Mouse (Mus musculus) heart, adult 2 months (tissue): ENCODE measurements around the gene Unk. TPM values are rescaled to one million over a fixed set of nuclear protein-coding genes. Genes with fewer than 3 reads are reported as not detected.

Source experiments
- DNase-seq, 2 experiments: peaks; one replicate each; pipeline ENCODE4 v3.0.0; 2021
- H3K27ac ChIP-seq: fragments of 200-600 bp; 2 replicates; pipeline ENCODE4 v1.8.1; 2022
- H3K27me3 ChIP-seq: fragments of 200-500 bp; 2 replicates; pipeline ENCODE4 v1.6.1; 2012; ENCODE audit warnings: mild to moderate bottlenecking, low read length, inconsistent platforms, mixed read lengths; ENCODE audit not compliant: control insufficient read depth, insufficient read depth
- H3K36me3 ChIP-seq: fragments of 200-500 bp; 2 replicates; pipeline ENCODE4 v1.6.1; 2012; ENCODE audit warnings: low read length, inconsistent platforms; ENCODE audit not compliant: control insufficient read depth, insufficient read depth
- H3K4me1 ChIP-seq: fragments of 200-500 bp; 2 replicates; pipeline ENCODE4 v1.6.1; 2011; ENCODE audit warnings: low read length; ENCODE audit not compliant: control insufficient read depth, insufficient read depth
- H3K4me3 ChIP-seq: fragments of 200-600 bp; 2 replicates; pipeline ENCODE4 v1.8.1; 2022
- H3K79me2 ChIP-seq: fragments of 200-500 bp; replicated peaks from 2 replicates; pipeline ENCODE4 v1.6.1; 2012; ENCODE audit warnings: mild to moderate bottlenecking, inconsistent platforms, low read length, moderate library complexity, mixed read lengths; ENCODE audit not compliant: control insufficient read depth, insufficient read depth
- H3K9ac ChIP-seq: fragments of 200-500 bp; 2 replicates; pipeline ENCODE4 v1.6.1; 2012; ENCODE audit warnings: low read depth, mild to moderate bottlenecking, control low read depth, inconsistent platforms, low read length, mixed read lengths
- CTCF ChIP-seq: fragments of 200-600 bp; IDR thresholded peaks from 2 replicates; pipeline ENCODE4 v1.8.1; 2022; ENCODE audit warnings: antibody characterized with exemption, mild to moderate bottlenecking, moderate library complexity
- EP300 ChIP-seq: fragments of 200-500 bp; IDR thresholded peaks from 2 replicates; pipeline ENCODE4 v1.6.1; 2011; ENCODE audit warnings: low read depth, low read length, control low read depth; ENCODE audit not compliant: insufficient read depth
- POLR2A ChIP-seq: fragments of 200-500 bp; IDR thresholded peaks from 2 replicates; pipeline ENCODE4 v1.6.1; 2011; ENCODE audit warnings: mild to moderate bottlenecking, low read depth, low read length, control low read depth; ENCODE audit not compliant: insufficient read depth
- WGBS: fragments of 180-500 bp; shearing (Covaris S2); methylation state at CpG from one replicate; pipeline ENCODE4 v1.1.7; 2018; 5-methylcytosine and 5-hydroxymethylcytosine counted together
- intact Hi-C: fragments of 180-260 bp; cut with DNase I; formaldehyde crosslinking; loops from one replicate; pipeline ENCODE4 v1.15.1; 2025
- polyA plus RNA-seq: library from polyadenylated mRNA; depleted of rRNA; stranded (reverse); fragments of >200 nt; gene quantifications from 2 replicates; pipeline ENCODE4 v1.2.3, GENCODE M21; 2012
- total RNA-seq, 2 experiments: library from RNA; stranded (reverse); gene quantifications; 2 replicates each; pipeline ENCODE4 v1.2.3; 2021

Unk gene
- total and polyA plus RNA-seq, 3 experiments, result 7.1 to 16.5 (median 7.9) TPM

DNA sequence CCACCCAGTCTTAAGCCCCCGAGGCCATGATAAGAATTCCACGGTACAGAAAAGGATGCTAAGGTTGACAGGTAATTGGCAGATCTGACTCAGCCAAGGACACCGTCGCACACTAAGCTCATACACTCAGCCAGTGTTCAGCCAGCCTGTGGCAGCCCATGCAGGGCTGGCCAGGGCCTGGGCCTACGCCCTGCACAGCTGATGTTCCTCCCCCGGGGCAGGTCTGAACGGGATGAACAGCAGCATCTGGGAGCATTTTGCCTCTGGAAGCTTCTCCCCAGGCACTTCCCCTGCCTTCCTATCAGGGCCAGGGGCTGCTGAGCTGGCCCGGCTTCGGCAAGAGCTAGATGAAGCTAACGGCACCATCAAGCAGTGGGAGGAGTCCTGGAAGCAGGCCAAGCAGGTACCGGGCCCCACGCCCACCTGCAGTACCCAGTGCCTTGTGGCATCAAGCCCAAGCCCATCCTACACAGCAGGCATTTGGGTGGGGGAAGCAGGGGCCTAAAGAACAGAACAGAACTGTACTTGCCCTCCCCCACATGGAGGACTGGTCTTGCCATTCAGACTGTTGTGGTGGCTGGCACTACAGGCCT lies 28.0 kb downstream of the Unk start:
- intact Hi-C loops, result no loop called here
- H3K27ac ChIP-seq, result no peak overlapping the region
- no peak overlapping the region for H3K9ac ChIP-seq
- no peaks in the 10 kb centered on the region; the same call in 1 of the 2 replicates for H3K4me1 ChIP-seq
- no peaks in the 10 kb centered on the region for H3K27me3 ChIP-seq
- H3K79me2 ChIP-seq, result no peaks in the 10 kb centered on the region
- H3K4me3 ChIP-seq, result no peak overlapping the region
- no peak for TF ChIP-seq CTCF
- no peak for TF ChIP-seq EP300
- no peak for TF ChIP-seq POLR2A
- WGBS, result 65% methylated on average over 12 of the region's 12 CpGs
- no peaks in the 10 kb centered on the region for H3K36me3 ChIP-seq
- no peak for DNase-seq

DNA sequence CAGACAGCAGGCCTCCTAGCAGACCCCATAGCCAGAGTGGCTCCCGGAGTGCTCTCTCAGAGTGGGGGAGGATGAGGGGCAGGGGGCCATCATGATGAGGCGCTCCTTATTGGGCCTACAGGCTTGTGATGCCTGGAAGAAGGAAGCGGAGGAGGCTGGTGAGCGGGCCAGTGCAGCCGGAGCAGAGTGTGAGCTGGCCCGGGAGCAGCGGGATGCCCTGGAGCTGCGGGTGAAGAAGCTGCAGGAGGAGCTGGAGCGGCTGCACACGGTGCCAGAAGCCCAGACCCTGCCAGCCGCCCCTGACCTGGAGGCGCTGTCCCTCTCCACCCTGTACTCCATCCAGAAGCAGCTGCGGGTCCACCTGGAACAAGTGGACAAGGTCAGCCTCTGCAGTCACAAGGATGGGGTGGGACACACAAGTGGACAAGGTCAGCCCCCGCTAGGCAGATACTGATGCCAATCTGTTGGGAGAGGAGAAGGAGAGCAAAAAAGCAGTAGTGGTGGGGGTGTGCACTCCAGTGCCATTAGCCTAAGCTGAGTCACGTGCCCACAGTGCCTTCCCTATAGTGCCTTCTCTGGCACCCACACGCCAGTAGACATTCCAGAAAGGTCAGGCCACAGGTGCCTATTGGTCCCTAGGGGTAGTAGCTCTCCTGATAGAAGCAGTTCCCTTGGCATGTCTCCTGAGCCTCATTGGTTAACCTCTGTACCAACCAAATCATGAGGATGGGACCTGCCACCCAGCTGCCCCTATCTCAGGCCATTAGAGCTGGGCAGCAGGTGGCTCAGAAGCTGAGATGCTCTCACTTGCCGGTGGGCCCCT lies 29.0 kb downstream of the Unk start:
- no peaks in the 10 kb centered on the region; the same call in 1 of the 2 replicates for H3K4me1 ChIP-seq

DNA sequence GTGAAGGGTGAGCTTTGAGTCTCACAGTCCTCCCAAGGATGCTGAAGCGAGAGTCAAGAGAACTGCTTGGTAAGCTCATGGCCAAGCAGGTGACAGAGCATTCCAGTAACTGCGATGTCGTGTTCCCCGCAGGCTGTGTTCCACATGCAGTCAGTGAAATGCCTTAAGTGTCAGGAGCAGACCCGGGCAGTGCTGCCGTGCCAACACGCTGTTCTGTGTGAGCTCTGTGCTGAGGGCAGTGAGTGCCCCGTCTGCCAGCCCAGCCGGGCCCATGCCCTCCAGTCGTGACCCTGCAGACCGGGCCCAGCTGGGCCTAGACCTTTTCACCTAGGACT lies 29.5 kb downstream of the Unk start:
- H3K4me1 ChIP-seq, result no peaks in the 10 kb centered on the region; the same call in 1 of the 2 replicates
- intact Hi-C loops, result no loop called here
- no peak for TF ChIP-seq EP300
- no peak for TF ChIP-seq CTCF
- TF ChIP-seq POLR2A, result no peak
- DNase-seq, result no peak
- H3K79me2 ChIP-seq, result no peaks in the 10 kb centered on the region
- no peak overlapping the region for H3K9ac ChIP-seq
- H3K27me3 ChIP-seq, result no peaks in the 10 kb centered on the region
- 92% methylated on average over 11 of the region's 11 CpGs for WGBS
- H3K4me3 ChIP-seq, result no peak overlapping the region
- H3K36me3 ChIP-seq, result no peaks in the 10 kb centered on the region
- H3K27ac ChIP-seq, result no peak overlapping the region

More for the DNA sequence above, 29.0 kb downstream of the Unk start:
- DNase-seq, result no peak
- intact Hi-C loops, result no loop called here
- 92% methylated on average over 17 of the region's 17 CpGs for WGBS
- Histone ChIP-seq H3K27ac (no peak overlapping the region), H3K36me3 (no peaks in the 10 kb centered on the region), H3K9ac (no peak overlapping the region), H3K79me2 (no peaks in the 10 kb centered on the region), H3K27me3 (no peaks in the 10 kb centered on the region), H3K4me3 (no peak overlapping the region)
- TF ChIP-seq EP300 (no peak), CTCF (no peak), POLR2A (no peak)

DNA sequence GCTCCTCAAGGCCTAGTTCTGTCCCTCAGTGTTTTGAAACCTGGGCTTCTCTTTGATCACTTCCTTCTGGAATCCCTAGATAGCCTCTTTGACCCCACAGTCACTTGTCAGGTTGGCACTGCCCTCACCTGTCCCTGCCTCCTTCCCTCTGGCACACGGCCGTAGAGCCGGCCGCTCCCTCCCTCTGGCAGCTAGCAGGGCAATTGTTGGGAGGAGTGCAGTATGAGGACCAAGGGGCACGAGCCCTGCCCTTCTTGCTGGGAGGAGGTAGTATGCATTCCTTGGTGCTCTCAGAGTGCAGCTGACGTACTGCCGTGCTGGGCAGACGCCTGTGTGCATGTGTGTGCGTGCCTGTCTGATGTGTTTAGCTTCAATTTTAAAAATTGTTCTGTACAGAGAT lies 30.5 kb downstream of the Unk start:
- Histone ChIP-seq H3K27ac (no peak overlapping the region), H3K27me3 (no peaks in the 10 kb centered on the region), H3K9ac (no peak overlapping the region), H3K79me2 (no peaks in the 10 kb centered on the region), H3K4me3 (no peak overlapping the region), H3K36me3 (no peaks in the 10 kb centered on the region), H3K4me1 (no peaks in the 10 kb centered on the region; the same call in 1 of the 2 replicates)
- intact Hi-C loops, result no loop called here
- no peak for DNase-seq
- WGBS, result 89% methylated on average over 9 of the region's 9 CpGs
- TF ChIP-seq POLR2A, result no peak
- TF ChIP-seq CTCF, result no peak
- no peak for TF ChIP-seq EP300

DNA sequence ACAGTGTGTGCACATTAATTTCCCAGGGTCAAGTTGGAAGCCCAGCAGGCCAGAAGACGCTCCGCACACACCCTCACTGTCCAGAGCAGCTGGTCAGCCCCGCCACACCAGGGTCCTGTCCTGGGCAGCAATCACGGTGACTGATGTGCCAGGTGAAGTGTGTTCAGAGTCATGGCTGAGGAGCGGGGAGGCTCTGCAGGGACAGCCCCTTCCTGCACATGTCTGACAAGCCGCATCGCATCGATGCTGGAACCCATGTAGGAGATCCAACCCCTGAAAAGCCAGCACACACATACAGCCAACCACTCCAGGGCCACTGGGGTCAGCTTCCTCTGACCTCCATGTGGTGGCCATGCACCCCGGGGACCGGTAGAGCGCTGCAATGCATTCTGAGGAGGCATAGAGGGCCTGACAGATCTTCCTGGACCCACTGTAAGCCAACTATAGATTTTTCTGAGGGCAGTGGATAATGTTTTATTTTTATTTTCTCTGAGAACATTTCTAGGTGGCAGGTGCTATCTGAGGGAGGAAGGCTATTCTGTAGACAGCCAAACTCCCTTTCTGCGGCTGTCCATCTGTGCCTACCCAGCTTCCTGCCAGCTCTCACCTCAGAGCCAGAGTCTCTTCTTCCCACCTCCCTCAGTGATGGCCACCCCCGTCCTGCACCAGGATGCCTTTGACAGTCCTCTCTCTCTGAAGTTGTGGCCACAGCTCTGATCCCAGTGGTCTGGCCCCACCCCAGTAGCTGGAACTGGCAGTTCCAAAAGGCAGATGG lies 31.7 kb downstream of the Unk start:
- H3K36me3 ChIP-seq, result no peaks in the 10 kb centered on the region
- no peak overlapping the region for H3K27ac ChIP-seq
- no peak for TF ChIP-seq CTCF
- TF ChIP-seq POLR2A, result no peak
- TF ChIP-seq EP300, result no peak
- H3K79me2 ChIP-seq, result no peaks in the 10 kb centered on the region
- no peak overlapping the region for H3K9ac ChIP-seq
- 88% methylated on average over 13 of the region's 13 CpGs for WGBS
- no peaks in the 10 kb centered on the region; the same call in 1 of the 2 replicates for H3K4me1 ChIP-seq
- no peaks in the 10 kb centered on the region for H3K27me3 ChIP-seq
- no peak for DNase-seq
- no peak overlapping the region for H3K4me3 ChIP-seq
- intact Hi-C loops, result no loop called here

DNA sequence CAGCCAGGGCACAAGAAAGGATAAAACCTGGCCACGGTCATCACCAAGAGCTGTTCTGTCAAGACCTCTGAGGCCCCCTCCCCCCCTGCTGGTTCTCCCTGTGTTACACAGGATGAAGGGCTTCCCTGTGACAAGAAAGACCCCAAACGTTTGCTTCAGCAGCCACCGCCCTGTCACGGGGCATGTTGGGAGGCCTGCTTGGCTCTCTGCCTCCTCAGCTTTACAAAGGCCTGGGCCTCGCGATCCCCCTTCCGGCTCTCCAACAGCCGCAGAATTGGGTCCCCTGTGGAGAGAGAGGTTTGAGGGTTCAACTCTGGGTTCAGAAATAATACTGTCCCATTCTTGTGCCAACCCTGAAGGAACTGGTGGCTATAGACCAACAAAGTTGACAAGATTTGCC lies 32.4 kb downstream of the Unk start:
- TF ChIP-seq POLR2A (no peak), CTCF (no peak), EP300 (no peak)
- Histone ChIP-seq H3K4me3 (no peak overlapping the region), H3K4me1 (no peaks in the 10 kb centered on the region; the same call in 1 of the 2 replicates), H3K36me3 (no peaks in the 10 kb centered on the region), H3K27ac (no peak overlapping the region), H3K27me3 (no peaks in the 10 kb centered on the region), H3K79me2 (no peaks in the 10 kb centered on the region), H3K9ac (no peak overlapping the region)
- intact Hi-C loops, result no loop called here
- no peak for DNase-seq
- 71% methylated on average over 8 of the region's 8 CpGs for whole genome bisulfite sequencing
